Mouse (Mus musculus) large intestine, adult 2 months (tissue): ENCODE results near the gene Gm21173. TPM values are rescaled to one million over a fixed set of nuclear protein-coding genes. Genes with fewer than 3 reads are reported as not detected.
"Not testable (repeated sequence)": the region's sequence is repeated elsewhere in the genome, so short reads cannot be mapped to it uniquely, and the experiment has no call there.

Experiments used
- DNase-seq: peaks from one replicate; pipeline ENCODE4 v3.0.0-alpha.2; 2012; ENCODE audit warnings: low read depth, low spot score
- WGBS: fragments of 180-500 bp; shearing (Covaris S2); methylation state at CpG from one replicate; pipeline ENCODE4 v1.1.7; 2018; 5-methylcytosine and 5-hydroxymethylcytosine counted together
- polyA plus RNA-seq: library from polyadenylated mRNA; depleted of rRNA; stranded (reverse); fragments of >200 nt; gene quantifications from 2 replicates; pipeline ENCODE4 v1.2.3, GENCODE M21; 2012; rRNA removed

Gm21173 gene
- polyA plus RNA-seq = not detected in 2 replicates

- whole genome bisulfite sequencing = no CpG with 5 or more reads among the region's 5 CpGs
- DNase-seq = not testable (repeated sequence)
Measured at GRCm38 (mm10) chrY:76761300-76761699, at the start of gene Gm21173. TSS of gene Gm21173 (plus strand) at chrY:76761600.
